Mouse (Mus musculus): ENCODE results near the gene Mpi. TPM values are rescaled to one million over a fixed set of nuclear protein-coding genes. Genes with fewer than 3 reads are reported as not detected.

Gene Mpi
- polyA plus RNA-seq, 1 experiment from 2014 or later: 53.5 TPM

GRCm38 (mm10) chr9:57504891-57505290, 47.7 kb downstream of the Mpi start:
- Histone ChIP-seq H3K4me3 (replicated peaks; ENCODE audit: low read depth, low read length) (peak overlapping the region; percentile 40), H3K9me3 (ENCODE audit: control insufficient read depth, low read length) (no peaks in the 10 kb centered on the region), H3K9ac (replicated peaks; ENCODE audit: low read length) (peak overlapping the region; percentile 51; the same call in 1 of the 2 replicates), H3K36me3 (ENCODE audit: control insufficient read depth, insufficient read depth, low read length) (no peaks in the 10 kb centered on the region), H3K27ac (replicated peaks; ENCODE audit: low read depth, low read length) (peak overlapping the region; percentile 85), H3K4me2 (ENCODE audit: low read length) (peak overlapping the region; percentile 87), H3K27me3 (ENCODE audit: control insufficient read depth, insufficient read depth, low read length) (peaks cover 46% of the 10 kb centered on the region), H3K4me1 (ENCODE audit: control insufficient read depth, insufficient read depth, low read length) (peaks cover 36% of the 10 kb centered on the region)
- WGBS: 44% methylated on average over 10 of the region's 10 CpGs
- ATAC-seq (ENCODE audit: low FRiP score, low TSS enrichment) (no peak), DNase-seq (no peak)

- peak; percentile 44; the same call in 1 of the 2 replicates for ATAC-seq (ENCODE audit: low FRiP score, low TSS enrichment)
- Histone ChIP-seq H3K9ac (replicated peaks; ENCODE audit: low read length) (peak overlapping the region; percentile 51; the same call in 1 of the 2 replicates), H3K9me3 (ENCODE audit: control insufficient read depth, low read length) (no peaks in the 10 kb centered on the region), H3K36me3 (ENCODE audit: control insufficient read depth, insufficient read depth, low read length) (no peaks in the 10 kb centered on the region), H3K27me3 (ENCODE audit: control insufficient read depth, insufficient read depth, low read length) (peaks cover 49% of the 10 kb centered on the region), H3K27ac (replicated peaks; ENCODE audit: low read depth, low read length) (peak overlapping the region; percentile 85), H3K4me2 (ENCODE audit: low read length) (peak overlapping the region; percentile 87), H3K4me1 (ENCODE audit: control insufficient read depth, insufficient read depth, low read length) (peaks cover 40% of the 10 kb centered on the region), H3K4me3 (replicated peaks; ENCODE audit: low read depth, low read length) (peak overlapping the region; percentile 40)
- under 1% methylated on average over 34 of the region's 34 CpGs for WGBS
- peak; percentile 86 for DNase-seq
Observed at GRCm38 (mm10) chr9:57504381-57504700, 48.2 kb downstream of the Mpi start.

- peak within 1 kb of the TSS; percentile 85 for H3K27ac ChIP-seq (replicated peaks; ENCODE audit: low read depth, low read length)
- peak; percentile 39; the same call in 1 of the 2 replicates for ATAC-seq (ENCODE audit: low FRiP score, low TSS enrichment)
- 0% methylated on average over 46 of the region's 46 CpGs for WGBS
- peak within 1 kb of the TSS; percentile 51; the same call in 1 of the 2 replicates for H3K9ac ChIP-seq (replicated peaks; ENCODE audit: low read length)
- peaks cover 41% of the 10 kb centered on the region for H3K4me1 ChIP-seq (ENCODE audit: control insufficient read depth, insufficient read depth, low read length)
- DNase-seq: peak; percentile 55
- H3K9me3 ChIP-seq (ENCODE audit: control insufficient read depth, low read length): no peaks in the 10 kb centered on the region
- H3K36me3 ChIP-seq (ENCODE audit: control insufficient read depth, insufficient read depth, low read length): no peaks in the 10 kb centered on the region
- peaks cover 49% of the 10 kb centered on the region for H3K27me3 ChIP-seq (ENCODE audit: control insufficient read depth, insufficient read depth, low read length)
- peak within 1 kb of the TSS; percentile 40 for H3K4me3 ChIP-seq (replicated peaks; ENCODE audit: low read depth, low read length)
- peak within 1 kb of the TSS; percentile 87 for H3K4me2 ChIP-seq (ENCODE audit: low read length)
Observed at GRCm38 (mm10) chr9:57503622-57504380, 48.8 kb downstream of the Mpi start, which contains the start of gene Rpp25. Gene Rpp25, plus strand, starts transcription at chr9:57504026.

GRCm38 (mm10) chr9:57502911-57503621, 49.5 kb downstream of the Mpi start:
- no peak for ATAC-seq (ENCODE audit: low FRiP score, low TSS enrichment)
- Histone ChIP-seq H3K36me3 (ENCODE audit: control insufficient read depth, insufficient read depth, low read length) (no peaks in the 10 kb centered on the region), H3K9me3 (ENCODE audit: control insufficient read depth, low read length) (no peaks in the 10 kb centered on the region), H3K4me3 (replicated peaks; ENCODE audit: low read depth, low read length) (peak overlapping the region; percentile 40), H3K27ac (replicated peaks; ENCODE audit: low read depth, low read length) (peak overlapping the region; percentile 85), H3K27me3 (ENCODE audit: control insufficient read depth, insufficient read depth, low read length) (peaks cover 49% of the 10 kb centered on the region), H3K4me1 (ENCODE audit: control insufficient read depth, insufficient read depth, low read length) (peaks cover 41% of the 10 kb centered on the region), H3K4me2 (ENCODE audit: low read length) (peak overlapping the region; percentile 87), H3K9ac (replicated peaks; ENCODE audit: low read length) (peak overlapping the region; percentile 51; the same call in 1 of the 2 replicates)
- 2% methylated on average over 23 of the region's 23 CpGs for WGBS
- no peak for DNase-seq

- H3K9me3 ChIP-seq (ENCODE audit: control insufficient read depth, low read length): no peaks in the 10 kb centered on the region
- H3K4me1 ChIP-seq (ENCODE audit: control insufficient read depth, insufficient read depth, low read length): peaks cover 41% of the 10 kb centered on the region
- H3K4me2 ChIP-seq (ENCODE audit: low read length): peak overlapping the region; percentile 87
- no peaks in the 10 kb centered on the region for H3K36me3 ChIP-seq (ENCODE audit: control insufficient read depth, insufficient read depth, low read length)
- peak overlapping the region; percentile 85 for H3K27ac ChIP-seq (replicated peaks; ENCODE audit: low read depth, low read length)
- WGBS: under 1% methylated on average over 20 of the region's 20 CpGs
- H3K9ac ChIP-seq (replicated peaks; ENCODE audit: low read length): peak overlapping the region; percentile 40
- ATAC-seq (ENCODE audit: low FRiP score, low TSS enrichment): no peak
- peak overlapping the region; percentile 40 for H3K4me3 ChIP-seq (replicated peaks; ENCODE audit: low read depth, low read length)
- peaks cover 49% of the 10 kb centered on the region for H3K27me3 ChIP-seq (ENCODE audit: control insufficient read depth, insufficient read depth, low read length)
- peak; percentile 84 for DNase-seq
Observed at GRCm38 (mm10) chr9:57501861-57502260, 50.7 kb downstream of the Mpi start.

- Histone ChIP-seq H3K4me1 (ENCODE audit: control insufficient read depth, insufficient read depth, low read length) (peaks cover 41% of the 10 kb centered on the region), H3K9me3 (ENCODE audit: control insufficient read depth, low read length) (no peaks in the 10 kb centered on the region), H3K27me3 (ENCODE audit: control insufficient read depth, insufficient read depth, low read length) (peaks cover 49% of the 10 kb centered on the region), H3K4me2 (ENCODE audit: low read length) (peak overlapping the region; percentile 87), H3K27ac (replicated peaks; ENCODE audit: low read depth, low read length) (peak overlapping the region; percentile 85), H3K9ac (replicated peaks; ENCODE audit: low read length) (peak overlapping the region; percentile 40), H3K4me3 (replicated peaks; ENCODE audit: low read depth, low read length) (peak overlapping the region; percentile 40), H3K36me3 (ENCODE audit: control insufficient read depth, insufficient read depth, low read length) (no peaks in the 10 kb centered on the region)
- ATAC-seq (ENCODE audit: low FRiP score, low TSS enrichment) (no peak), DNase-seq (peak; percentile 57)
- 5% methylated on average over 13 of the region's 13 CpGs for WGBS
Observed at GRCm38 (mm10) chr9:57501452-57501851, 51.1 kb downstream of the Mpi start.

- Histone ChIP-seq H3K27ac (replicated peaks; ENCODE audit: low read depth, low read length) (peak overlapping the region; percentile 72), H3K9me3 (ENCODE audit: control insufficient read depth, low read length) (no peaks in the 10 kb centered on the region), H3K4me2 (ENCODE audit: low read length) (no peak overlapping the region), H3K4me1 (ENCODE audit: control insufficient read depth, insufficient read depth, low read length) (peaks cover 20% of the 10 kb centered on the region), H3K9ac (replicated peaks; ENCODE audit: low read length) (no peak overlapping the region), H3K4me3 (replicated peaks; ENCODE audit: low read depth, low read length) (no peak overlapping the region), H3K36me3 (ENCODE audit: control insufficient read depth, insufficient read depth, low read length) (no peaks in the 10 kb centered on the region), H3K27me3 (ENCODE audit: control insufficient read depth, insufficient read depth, low read length) (peaks cover 22% of the 10 kb centered on the region)
- ATAC-seq (ENCODE audit: low FRiP score, low TSS enrichment) (no peak), DNase-seq (no peak)
- 46% methylated on average over 7 of the region's 7 CpGs for WGBS
Observed at GRCm38 (mm10) chr9:57498536-57498935, 54.0 kb downstream of the Mpi start.

- no peak for ATAC-seq (ENCODE audit: low FRiP score, low TSS enrichment)
- peaks cover 10% of the 10 kb centered on the region; the same call in 1 of the 2 replicates for H3K27me3 ChIP-seq (ENCODE audit: control insufficient read depth, insufficient read depth, low read length)
- peaks cover 14% of the 10 kb centered on the region; the same call in 1 of the 2 replicates for H3K4me1 ChIP-seq (ENCODE audit: control insufficient read depth, insufficient read depth, low read length)
- no peak overlapping the region for H3K9ac ChIP-seq (replicated peaks; ENCODE audit: low read length)
- H3K9me3 ChIP-seq (ENCODE audit: control insufficient read depth, low read length): no peaks in the 10 kb centered on the region
- H3K4me3 ChIP-seq (replicated peaks; ENCODE audit: low read depth, low read length): no peak overlapping the region
- DNase-seq: no peak
- 84% methylated on average over 5 of the region's 5 CpGs for WGBS
- no peak overlapping the region for H3K4me2 ChIP-seq (ENCODE audit: low read length)
- H3K27ac ChIP-seq (replicated peaks; ENCODE audit: low read depth, low read length): no peak overlapping the region
- H3K36me3 ChIP-seq (ENCODE audit: control insufficient read depth, insufficient read depth, low read length): no peaks in the 10 kb centered on the region
Observed at GRCm38 (mm10) chr9:57497236-57497635, 55.3 kb downstream of the Mpi start.
